Mouse (Mus musculus) lung, adult 2 months (tissue): Measurements from ENCODE around the gene Myh3.
A peak's percentile ranks its signal among the peaks of the same experiment; 100 is the strongest.

Source experiments
- CTCF ChIP-seq: fragments of 200-500 bp; IDR thresholded peaks from 2 replicates; pipeline ENCODE4 v1.5.1; 2011; ENCODE audit warnings: mild to moderate bottlenecking, low read length, control low read depth; ENCODE audit not compliant: insufficient read depth
- POLR2A ChIP-seq: fragments of 200-500 bp; IDR thresholded peaks from 2 replicates; pipeline ENCODE4 v1.6.1; 2011; ENCODE audit warnings: low read depth, mild to moderate bottlenecking, control low read depth, low read length, borderline replicate concordance; ENCODE audit errors: extremely low read depth

DNA sequence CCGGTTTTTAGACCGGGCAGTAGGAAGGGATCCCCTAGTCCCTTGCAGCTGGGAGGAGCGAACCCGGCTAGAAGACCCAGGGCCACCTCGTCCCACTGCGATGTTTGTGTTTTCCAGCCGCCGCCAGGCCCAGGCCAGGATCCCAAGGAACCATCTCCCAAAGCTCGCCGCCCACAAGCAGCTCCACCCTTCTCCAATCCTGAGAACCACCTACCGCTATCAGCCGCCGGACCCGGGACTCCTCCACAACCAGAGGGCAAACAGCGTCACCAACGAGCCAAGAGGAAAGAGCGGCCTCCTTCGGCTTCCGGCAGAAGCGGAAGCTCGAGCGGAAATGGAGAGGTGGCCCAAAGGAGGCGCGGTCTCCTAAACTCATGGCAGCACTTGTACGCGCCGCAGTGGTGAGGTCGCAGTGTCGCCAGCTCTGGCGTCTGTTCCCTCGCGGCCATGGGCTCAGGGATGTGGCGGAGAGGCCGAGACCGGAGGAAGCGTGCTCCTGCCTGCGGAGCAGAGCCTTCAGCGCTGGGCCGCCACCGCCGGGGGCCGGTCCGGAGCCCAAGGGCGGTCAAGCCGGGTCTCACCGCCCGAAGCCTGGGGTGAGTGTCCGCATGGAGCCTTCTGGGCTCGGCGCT, 25.7 kb upstream of the Myh3 start, which contains the start of the genes Adprm and Sco1:
- TF ChIP-seq POLR2A (peak; percentile 77; the same call in 1 of the 2 replicates), CTCF (no peak)
